Mouse (Mus musculus) liver, postnatal 0 days (tissue): ENCODE results near the gene Gatad2a.

Experiments
- CTCF ChIP-seq: sonication (generic); IDR thresholded peaks from 2 replicates; pipeline ENCODE4 v1.5.1; 2016; ENCODE audit warnings: antibody characterized with exemption, low read depth
- EP300 ChIP-seq: IDR thresholded peaks from 2 replicates; pipeline ENCODE4 v1.6.1; 2016; ENCODE audit warnings: antibody characterized with exemption, low read depth, mild to moderate bottlenecking

GRCm38 (mm10) chr8:69899876-69900275 is 96.3 kb downstream of the Gatad2a start:
- no peak for TF ChIP-seq EP300
- no peak for TF ChIP-seq CTCF
